Mouse (Mus musculus): Measurements from ENCODE around the gene Map4. TPM values are rescaled to one million over a fixed set of nuclear protein-coding genes. Genes with fewer than 3 reads are reported as not detected.

Gene Map4
- 79.9 and 84.2 TPM in 2 replicates for polyA plus RNA-seq (2014; fragmentation: Nextera tagmentation; extraction: Ambion mirVana)

- H3K27ac ChIP-seq (replicated peaks in 1 of 2; ENCODE audit: control insufficient read depth in 1 of 2, insufficient read depth in 1 of 2, low read depth in 2 of 2, low read length in 2 of 2): peak within 1 kb of the TSS; percentile 96 to 98
- peak; percentile 97 for ATAC-seq (ENCODE audit: insufficient number of reproducible peaks, insufficient read depth, low FRiP score, low read depth)
- WGBS: under 1% methylated on average over 93 of the region's 94 CpGs
- H3K4me1 ChIP-seq (ENCODE audit: control insufficient read depth in 2 of 2, insufficient read depth in 2 of 2, low read length in 2 of 2): peaks cover 3 to 20% of the 10 kb centered on the region in 2 experiments
- no peaks in the 10 kb centered on the region for H3K9me3 ChIP-seq (ENCODE audit: control insufficient read depth, low read length)
- H3K36me3 ChIP-seq (ENCODE audit: control insufficient read depth, insufficient read depth, low read length): no peaks in the 10 kb centered on the region
- peak within 1 kb of the TSS; percentile 76 to 84 for H3K4me3 ChIP-seq (ENCODE audit: control insufficient read depth in 1 of 2, insufficient read depth in 1 of 2, low read depth in 1 of 2, low read length in 2 of 2)
- H3K9ac ChIP-seq (ENCODE audit: low read length): peak within 1 kb of the TSS; percentile 99
- peak within 1 kb of the TSS; percentile 79 for H3K4me2 ChIP-seq (ENCODE audit: low read length)
- no peaks in the 10 kb centered on the region for H3K27me3 ChIP-seq (ENCODE audit: control insufficient read depth, insufficient read depth, low read length)
These were observed at the start of gene Map4 for GRCm38 (mm10) chr9:109931257-109932171. TSS of gene Map4 (plus strand) at chr9:109931460.

DNA sequence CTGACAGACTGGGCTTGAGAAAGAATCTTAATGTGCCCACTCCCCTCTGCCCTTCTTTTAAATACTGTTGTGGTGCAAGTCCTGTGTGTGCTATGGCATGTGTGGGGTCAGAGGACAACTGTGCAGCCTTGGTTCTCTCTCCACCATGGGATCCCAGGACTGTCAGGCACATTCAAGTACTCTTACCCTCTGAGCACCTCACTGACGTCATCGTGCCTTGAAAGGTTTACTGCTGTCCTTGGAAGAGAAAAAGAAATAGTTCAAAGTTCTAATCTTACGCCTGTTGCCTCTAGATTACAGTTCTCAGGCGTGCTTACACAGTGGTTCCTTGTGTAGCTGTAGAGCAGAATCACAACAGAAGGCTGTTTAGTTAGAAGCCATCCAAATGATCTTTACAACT lies 45.0 kb upstream of the Map4 start:
- peaks cover 0 to 8% of the 10 kb centered on the region in 2 experiments; a peak in 2 of 4 replicates for H3K4me1 ChIP-seq (ENCODE audit: control insufficient read depth in 2 of 2, insufficient read depth in 2 of 2, low read length in 2 of 2)
- peaks cover 100% of the 10 kb centered on the region for H3K36me3 ChIP-seq (ENCODE audit: control insufficient read depth, insufficient read depth, low read length)
- H3K4me2 ChIP-seq (ENCODE audit: low read length): no peak overlapping the region
- no peak overlapping the region for H3K4me3 ChIP-seq (ENCODE audit: control insufficient read depth in 1 of 2, insufficient read depth in 1 of 2, low read depth in 1 of 2, low read length in 2 of 2)
- 55% methylated on average over 4 of the region's 4 CpGs for WGBS
- ATAC-seq (ENCODE audit: insufficient number of reproducible peaks, insufficient read depth, low FRiP score, low read depth): no peak
- H3K9me3 ChIP-seq (ENCODE audit: control insufficient read depth, low read length): no peaks in the 10 kb centered on the region
- H3K27ac ChIP-seq (replicated peaks in 1 of 2; ENCODE audit: control insufficient read depth in 1 of 2, insufficient read depth in 1 of 2, low read depth in 2 of 2, low read length in 2 of 2): no peak overlapping the region
- H3K27me3 ChIP-seq (ENCODE audit: control insufficient read depth, insufficient read depth, low read length): no peaks in the 10 kb centered on the region
- no peak overlapping the region for H3K9ac ChIP-seq (ENCODE audit: low read length)

- Histone ChIP-seq H3K27ac (replicated peaks in 1 of 2; ENCODE audit: control insufficient read depth in 1 of 2, insufficient read depth in 1 of 2, low read depth in 2 of 2, low read length in 2 of 2) (no peak overlapping the region), H3K9ac (ENCODE audit: low read length) (no peak overlapping the region), H3K4me2 (ENCODE audit: low read length) (no peak overlapping the region), H3K27me3 (ENCODE audit: control insufficient read depth, insufficient read depth, low read length) (no peaks in the 10 kb centered on the region), H3K4me1 (ENCODE audit: control insufficient read depth in 2 of 2, insufficient read depth in 2 of 2, low read length in 2 of 2) (peaks cover 0 to 8% of the 10 kb centered on the region in 2 experiments; a peak in 2 of 4 replicates), H3K9me3 (ENCODE audit: control insufficient read depth, low read length) (no peaks in the 10 kb centered on the region), H3K4me3 (ENCODE audit: control insufficient read depth in 1 of 2, insufficient read depth in 1 of 2, low read depth in 1 of 2, low read length in 2 of 2) (no peak overlapping the region), H3K36me3 (ENCODE audit: control insufficient read depth, insufficient read depth, low read length) (peaks cover 100% of the 10 kb centered on the region)
- ATAC-seq (ENCODE audit: insufficient number of reproducible peaks, insufficient read depth, low FRiP score, low read depth): no peak
- WGBS: 92% methylated on average over 5 of the region's 5 CpGs
These were observed 43.9 kb upstream of the Map4 start for GRCm38 (mm10) chr9:109887321-109887720.

DNA sequence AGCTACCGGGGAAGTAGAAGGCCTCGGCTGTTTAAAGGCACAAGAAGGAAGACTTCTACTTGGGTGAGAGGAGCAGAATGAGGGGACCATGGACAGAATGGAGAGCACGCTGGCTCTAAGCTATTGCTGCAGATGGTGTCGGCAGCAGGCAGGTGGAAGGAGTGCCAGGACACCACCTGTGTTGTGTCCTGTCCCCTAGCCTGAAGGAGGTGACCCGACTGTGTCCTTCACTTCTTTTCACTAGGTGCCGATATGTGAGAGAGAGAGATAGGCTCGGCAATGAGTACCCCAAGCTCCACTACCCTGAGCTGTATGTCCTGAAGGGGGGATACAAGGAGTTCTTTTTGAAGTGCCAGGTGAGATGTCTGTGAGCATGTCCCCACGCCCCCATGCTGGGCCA lies 39.8 kb upstream of the Map4 start:
- WGBS: 82% methylated on average over 8 of the region's 8 CpGs

DNA sequence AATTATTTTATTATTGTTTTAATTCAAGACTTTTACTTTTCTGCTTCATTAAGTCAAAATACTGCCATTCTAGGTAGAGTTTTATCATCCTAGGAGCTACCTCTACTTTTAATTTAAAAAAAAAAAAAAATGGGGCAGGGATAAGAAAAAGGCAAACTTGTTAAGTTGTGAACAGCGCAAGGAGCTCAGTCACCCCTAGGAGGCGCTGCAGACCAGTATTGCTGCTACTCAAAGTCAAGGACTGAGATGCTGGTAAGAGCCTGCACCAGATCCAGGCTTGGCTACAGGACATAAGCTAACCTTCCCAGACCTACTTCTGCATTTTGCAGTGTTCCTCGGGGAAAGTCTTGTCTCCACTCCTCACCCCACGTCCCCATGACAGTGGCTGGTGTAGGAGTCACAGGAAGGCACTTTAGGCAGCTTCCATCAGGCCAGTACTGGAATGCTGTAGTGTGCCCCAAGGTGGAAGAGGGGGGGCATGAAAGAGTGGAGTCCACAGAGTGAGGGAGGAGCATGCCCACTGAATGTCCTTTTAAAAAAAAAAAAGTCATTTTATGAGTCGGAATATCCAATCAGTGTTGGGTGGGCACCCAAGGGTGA lies 38.5 kb upstream of the Map4 start:
- Histone ChIP-seq H3K4me1 (ENCODE audit: control insufficient read depth in 2 of 2, insufficient read depth in 2 of 2, low read length in 2 of 2) (peaks cover 3 to 6% of the 10 kb centered on the region in 2 experiments; a peak in 3 of 4 replicates), H3K4me3 (ENCODE audit: control insufficient read depth in 1 of 2, insufficient read depth in 1 of 2, low read depth in 1 of 2, low read length in 2 of 2) (no peak overlapping the region), H3K9ac (ENCODE audit: low read length) (no peak overlapping the region), H3K36me3 (ENCODE audit: control insufficient read depth, insufficient read depth, low read length) (peaks cover 67% of the 10 kb centered on the region), H3K27me3 (ENCODE audit: control insufficient read depth, insufficient read depth, low read length) (no peaks in the 10 kb centered on the region), H3K27ac (replicated peaks in 1 of 2; ENCODE audit: control insufficient read depth in 1 of 2, insufficient read depth in 1 of 2, low read depth in 2 of 2, low read length in 2 of 2) (no peak overlapping the region), H3K4me2 (ENCODE audit: low read length) (no peak overlapping the region), H3K9me3 (ENCODE audit: control insufficient read depth, low read length) (no peaks in the 10 kb centered on the region)
- ATAC-seq (ENCODE audit: insufficient number of reproducible peaks, insufficient read depth, low FRiP score, low read depth): no peak
- WGBS: 57% methylated on average over 5 of the region's 5 CpGs

More for the DNA sequence above, 39.8 kb upstream of the Map4 start:
- Histone ChIP-seq H3K27ac (replicated peaks in 1 of 2; ENCODE audit: control insufficient read depth in 1 of 2, insufficient read depth in 1 of 2, low read depth in 2 of 2, low read length in 2 of 2) (no peak overlapping the region), H3K9ac (ENCODE audit: low read length) (no peak overlapping the region), H3K27me3 (ENCODE audit: control insufficient read depth, insufficient read depth, low read length) (no peaks in the 10 kb centered on the region), H3K4me3 (ENCODE audit: control insufficient read depth in 1 of 2, insufficient read depth in 1 of 2, low read depth in 1 of 2, low read length in 2 of 2) (no peak overlapping the region), H3K36me3 (ENCODE audit: control insufficient read depth, insufficient read depth, low read length) (peaks cover 80% of the 10 kb centered on the region), H3K4me2 (ENCODE audit: low read length) (no peak overlapping the region), H3K4me1 (ENCODE audit: control insufficient read depth in 2 of 2, insufficient read depth in 2 of 2, low read length in 2 of 2) (peaks cover 2 to 6% of the 10 kb centered on the region in 2 experiments; a peak in 3 of 4 replicates), H3K9me3 (ENCODE audit: control insufficient read depth, low read length) (no peaks in the 10 kb centered on the region)
- no peak for ATAC-seq (ENCODE audit: insufficient number of reproducible peaks, insufficient read depth, low FRiP score, low read depth)

- peak overlapping the region; percentile 40 to 63 for H3K27ac ChIP-seq (replicated peaks in 1 of 2; ENCODE audit: control insufficient read depth in 1 of 2, insufficient read depth in 1 of 2, low read depth in 2 of 2, low read length in 2 of 2)
- H3K4me1 ChIP-seq (ENCODE audit: control insufficient read depth in 2 of 2, insufficient read depth in 2 of 2, low read length in 2 of 2): peaks cover 6 to 8% of the 10 kb centered on the region in 2 experiments
- H3K4me2 ChIP-seq (ENCODE audit: low read length): no peak overlapping the region
- no peak overlapping the region for H3K4me3 ChIP-seq (ENCODE audit: control insufficient read depth in 1 of 2, insufficient read depth in 1 of 2, low read depth in 1 of 2, low read length in 2 of 2)
- WGBS: 24% methylated on average over 6 of the region's 6 CpGs
- peaks cover 49% of the 10 kb centered on the region for H3K36me3 ChIP-seq (ENCODE audit: control insufficient read depth, insufficient read depth, low read length)
- no peaks in the 10 kb centered on the region for H3K27me3 ChIP-seq (ENCODE audit: control insufficient read depth, insufficient read depth, low read length)
- H3K9ac ChIP-seq (ENCODE audit: low read length): peak overlapping the region; percentile 8; the same call in 1 of the 2 replicates
- no peaks in the 10 kb centered on the region for H3K9me3 ChIP-seq (ENCODE audit: control insufficient read depth, low read length)
- ATAC-seq (ENCODE audit: insufficient number of reproducible peaks, insufficient read depth, low FRiP score, low read depth): peak; percentile 80
These were observed 36.7 kb upstream of the Map4 start for GRCm38 (mm10) chr9:109894413-109895090.

DNA sequence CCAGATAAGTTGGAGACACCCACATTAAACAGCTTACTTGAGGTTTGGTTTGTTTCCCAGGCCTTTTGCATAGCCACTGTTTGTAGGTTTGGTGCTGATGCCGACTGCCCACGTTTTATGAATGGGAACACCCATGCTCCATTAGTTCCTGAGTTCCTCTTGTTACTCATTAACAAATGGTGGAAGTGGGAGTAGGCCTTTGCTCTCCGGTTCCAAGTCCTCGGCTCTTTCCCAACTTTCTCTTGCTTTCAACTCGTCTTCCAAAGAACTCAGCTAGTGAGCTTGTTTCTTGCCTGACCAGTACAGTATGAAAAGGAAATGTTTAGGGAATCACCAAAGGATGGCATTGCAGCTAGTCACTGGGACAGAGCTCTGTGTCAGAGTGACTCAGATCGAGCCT lies 35.7 kb upstream of the Map4 start:
- WGBS: 79% methylated on average over 6 of the region's 6 CpGs
- 0 out of 4 replicates have a peak overlapping the region, but pooled peaks of 1 of the 2 experiments have one; percentile 39 for H3K27ac ChIP-seq (replicated peaks in 1 of 2; ENCODE audit: control insufficient read depth in 1 of 2, insufficient read depth in 1 of 2, low read depth in 2 of 2, low read length in 2 of 2)

More for the DNA sequence above, 35.7 kb upstream of the Map4 start:
- Histone ChIP-seq H3K4me3 (ENCODE audit: control insufficient read depth in 1 of 2, insufficient read depth in 1 of 2, low read depth in 1 of 2, low read length in 2 of 2) (no peak overlapping the region), H3K9ac (ENCODE audit: low read length) (no peak overlapping the region), H3K4me2 (ENCODE audit: low read length) (no peak overlapping the region), H3K9me3 (ENCODE audit: control insufficient read depth, low read length) (no peaks in the 10 kb centered on the region), H3K27me3 (ENCODE audit: control insufficient read depth, insufficient read depth, low read length) (no peaks in the 10 kb centered on the region), H3K36me3 (ENCODE audit: control insufficient read depth, insufficient read depth, low read length) (peaks cover 39% of the 10 kb centered on the region), H3K4me1 (ENCODE audit: control insufficient read depth in 2 of 2, insufficient read depth in 2 of 2, low read length in 2 of 2) (peaks cover 9 to 13% of the 10 kb centered on the region in 2 experiments)
- no peak for ATAC-seq (ENCODE audit: insufficient number of reproducible peaks, insufficient read depth, low FRiP score, low read depth)

Measured in heart, embryonic 14.5 days (tissue).